Mouse (Mus musculus): ENCODE measurements at regions not wholly inside any gene's neighbourhood (a gene's known extent, or its start where the extent isn't known, plus 50 kb on each side); places are given as distances from the start of the nearest gene placed in this dataset.

DNA sequence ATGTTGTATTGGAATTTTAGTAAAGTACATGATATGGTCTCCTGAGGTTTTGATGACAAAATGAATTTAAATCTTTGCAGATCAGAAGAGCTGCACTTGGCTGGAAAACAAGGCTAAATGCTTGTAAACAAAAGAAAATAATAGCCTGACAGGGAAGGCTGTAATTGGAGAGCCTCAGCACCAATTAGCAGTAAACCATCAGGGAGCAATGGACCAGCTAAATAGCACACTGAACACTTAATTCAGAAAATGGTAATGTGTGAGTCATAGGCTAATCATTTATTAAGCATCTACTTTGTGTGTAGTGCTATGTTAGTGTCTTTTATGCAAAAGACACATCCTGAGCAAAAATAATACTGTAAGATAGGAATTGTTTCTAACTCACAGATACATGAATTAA, 152.0 kb upstream of the Tbx18 start:
- no peak for ATAC-seq (ENCODE audit: low FRiP score, low read depth)
- no peaks in the 10 kb centered on the region for H3K9me3 ChIP-seq (ENCODE audit: control insufficient read depth, low read length)
- no peak overlapping the region for H3K4me3 ChIP-seq (replicated peaks; ENCODE audit: low read length)
- H3K4me1 ChIP-seq (ENCODE audit: control insufficient read depth, insufficient read depth, low read length): no peaks in the 10 kb centered on the region
- no peak overlapping the region for H3K4me2 ChIP-seq (replicated peaks; ENCODE audit: low read depth, low read length, severe bottlenecking)
- TF ChIP-seq POLR2A (IDR thresholded peaks at IDR 0.05; ENCODE audit: borderline replicate concordance, extremely low read depth, insufficient read depth, insufficient read length): no peak
- H3K27me3 ChIP-seq (ENCODE audit: control insufficient read depth, insufficient read depth, low read length): no peaks in the 10 kb centered on the region
- H3K36me3 ChIP-seq (ENCODE audit: control insufficient read depth, insufficient read depth, low read length): no peaks in the 10 kb centered on the region
- no peak overlapping the region for H3K9ac ChIP-seq (ENCODE audit: low read depth, low read length, severe bottlenecking)
- no peak for DNase-seq (ENCODE audit: low spot score)
- H3K27ac ChIP-seq (replicated peaks; ENCODE audit: low read depth, low read length): no peak overlapping the region

DNA sequence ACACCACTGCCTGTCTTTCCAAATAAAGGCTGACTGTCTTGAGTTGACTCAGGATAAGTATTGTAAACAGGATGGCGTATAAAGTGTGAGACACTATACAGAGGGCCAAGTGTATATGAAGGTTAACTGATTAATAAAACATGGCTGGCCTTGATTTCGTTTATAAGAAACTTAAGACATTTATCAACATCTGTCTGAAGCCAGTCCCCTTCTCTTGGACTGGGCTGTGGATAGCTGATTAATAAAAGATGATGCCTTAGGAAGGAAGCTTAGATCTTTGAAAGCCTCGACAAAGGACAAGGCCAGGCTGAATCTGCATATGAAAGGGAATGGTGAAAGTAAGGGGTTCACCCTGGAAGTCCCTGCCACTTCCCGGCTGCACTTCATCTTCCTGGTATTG, 163.0 kb upstream of the Tbx18 start:
- 30% methylated on average over 4 of the region's 4 CpGs for WGBS
- no peak for TF ChIP-seq POLR2A (IDR thresholded peaks at IDR 0.05; ENCODE audit: borderline replicate concordance, extremely low read depth, insufficient read depth, insufficient read length)
- no peaks in the 10 kb centered on the region for H3K9me3 ChIP-seq (ENCODE audit: control insufficient read depth, low read length)
- ATAC-seq (ENCODE audit: low FRiP score, low read depth) (no peak), DNase-seq (ENCODE audit: low spot score) (no peak)
- no peaks in the 10 kb centered on the region for H3K36me3 ChIP-seq (ENCODE audit: control insufficient read depth, insufficient read depth, low read length)
- no peak overlapping the region for H3K4me2 ChIP-seq (replicated peaks; ENCODE audit: low read depth, low read length, severe bottlenecking)
- H3K4me1 ChIP-seq (ENCODE audit: control insufficient read depth, insufficient read depth, low read length): peaks cover 15% of the 10 kb centered on the region
- no peak overlapping the region for H3K4me3 ChIP-seq (replicated peaks; ENCODE audit: low read length)
- no peak overlapping the region for H3K9ac ChIP-seq (ENCODE audit: low read depth, low read length, severe bottlenecking)
- no peaks in the 10 kb centered on the region for H3K27me3 ChIP-seq (ENCODE audit: control insufficient read depth, insufficient read depth, low read length)
- no peak overlapping the region for H3K27ac ChIP-seq (replicated peaks; ENCODE audit: low read depth, low read length)

DNA sequence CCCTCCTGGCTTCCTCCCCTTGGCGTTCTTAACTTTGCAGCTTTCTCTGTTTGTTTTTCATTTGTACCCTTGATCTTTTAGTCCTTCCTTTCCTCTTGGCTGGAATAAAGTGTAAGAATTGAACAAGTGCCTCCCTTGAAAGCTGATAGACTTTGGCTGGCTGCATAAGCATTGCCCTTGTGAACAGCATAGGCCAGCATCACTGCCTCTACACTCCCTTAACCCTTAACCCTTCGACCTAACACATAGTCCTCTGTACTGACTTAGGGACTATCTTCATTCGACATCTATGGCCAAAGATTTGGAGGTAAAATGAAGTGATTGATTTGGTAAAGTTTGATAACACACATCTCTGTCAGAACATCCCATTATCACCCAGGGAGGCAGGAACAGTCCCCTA, 163.5 kb upstream of the Tbx18 start:
- no peaks in the 10 kb centered on the region for H3K9me3 ChIP-seq (ENCODE audit: control insufficient read depth, low read length)
- no peak overlapping the region for H3K4me3 ChIP-seq (replicated peaks; ENCODE audit: low read length)
- 54% methylated on average over 3 of the region's 3 CpGs for WGBS
- H3K4me2 ChIP-seq (replicated peaks; ENCODE audit: low read depth, low read length, severe bottlenecking): no peak overlapping the region
- H3K27ac ChIP-seq (replicated peaks; ENCODE audit: low read depth, low read length): no peak overlapping the region
- no peak for ATAC-seq (ENCODE audit: low FRiP score, low read depth)
- no peak for DNase-seq (ENCODE audit: low spot score)
- no peaks in the 10 kb centered on the region for H3K36me3 ChIP-seq (ENCODE audit: control insufficient read depth, insufficient read depth, low read length)
- H3K27me3 ChIP-seq (ENCODE audit: control insufficient read depth, insufficient read depth, low read length): no peaks in the 10 kb centered on the region
- TF ChIP-seq POLR2A (IDR thresholded peaks at IDR 0.05; ENCODE audit: borderline replicate concordance, extremely low read depth, insufficient read depth, insufficient read length): no peak
- peaks cover 17% of the 10 kb centered on the region for H3K4me1 ChIP-seq (ENCODE audit: control insufficient read depth, insufficient read depth, low read length)
- H3K9ac ChIP-seq (ENCODE audit: low read depth, low read length, severe bottlenecking): no peak overlapping the region

DNA sequence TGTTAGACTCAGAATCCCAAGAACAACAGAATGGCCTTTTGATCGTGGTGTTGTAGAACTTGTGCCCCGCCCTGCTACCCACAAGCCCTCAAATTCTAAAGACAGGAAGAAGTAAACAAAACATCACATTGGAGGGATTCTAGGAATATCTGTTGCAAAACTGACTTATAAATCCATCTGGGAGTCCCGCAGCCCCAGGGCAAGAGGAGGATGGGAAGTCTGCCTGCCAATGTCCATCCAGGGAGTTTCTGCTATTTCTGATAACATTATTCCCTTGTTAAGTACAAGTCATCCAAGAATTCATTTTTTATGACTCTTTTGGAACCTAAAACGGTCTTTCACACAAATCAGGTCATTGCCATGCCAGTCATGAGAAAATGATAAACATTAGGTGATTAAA, 164.5 kb upstream of the Tbx18 start:
- H3K9ac ChIP-seq (ENCODE audit: low read depth, low read length, severe bottlenecking): no peak overlapping the region
- ATAC-seq (ENCODE audit: low FRiP score, low read depth) (no peak), DNase-seq (ENCODE audit: low spot score) (no peak)
- H3K27me3 ChIP-seq (ENCODE audit: control insufficient read depth, insufficient read depth, low read length): no peaks in the 10 kb centered on the region
- H3K27ac ChIP-seq (replicated peaks; ENCODE audit: low read depth, low read length): no peak overlapping the region
- no peaks in the 10 kb centered on the region for H3K36me3 ChIP-seq (ENCODE audit: control insufficient read depth, insufficient read depth, low read length)
- WGBS: 73% methylated on average over 4 of the region's 4 CpGs
- H3K4me3 ChIP-seq (replicated peaks; ENCODE audit: low read length): no peak overlapping the region
- no peak overlapping the region for H3K4me2 ChIP-seq (replicated peaks; ENCODE audit: low read depth, low read length, severe bottlenecking)
- no peaks in the 10 kb centered on the region for H3K9me3 ChIP-seq (ENCODE audit: control insufficient read depth, low read length)
- peaks cover 21% of the 10 kb centered on the region for H3K4me1 ChIP-seq (ENCODE audit: control insufficient read depth, insufficient read depth, low read length)
- no peak for TF ChIP-seq POLR2A (IDR thresholded peaks at IDR 0.05; ENCODE audit: borderline replicate concordance, extremely low read depth, insufficient read depth, insufficient read length)

DNA sequence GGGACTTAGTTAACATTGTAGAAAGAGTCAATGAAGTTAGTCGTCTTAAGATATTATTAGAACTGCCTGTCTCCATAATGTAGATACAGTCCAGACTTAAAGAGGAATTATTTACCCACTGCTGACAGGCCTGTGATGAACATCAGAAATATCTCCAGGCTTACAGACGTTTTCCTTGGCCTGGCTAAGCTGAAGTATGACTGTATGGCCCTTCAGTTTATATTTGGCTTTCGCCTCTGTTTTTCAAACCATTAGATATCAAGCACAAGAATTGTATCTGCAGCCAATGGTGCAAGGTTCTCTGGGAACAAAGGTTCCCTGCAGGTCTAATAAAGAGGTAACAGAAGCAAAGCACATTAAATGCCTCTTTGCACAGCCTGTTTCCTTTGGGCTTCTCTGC, 166.3 kb upstream of the Tbx18 start:
- no peak for TF ChIP-seq POLR2A (IDR thresholded peaks at IDR 0.05; ENCODE audit: borderline replicate concordance, extremely low read depth, insufficient read depth, insufficient read length)
- DNase-seq (ENCODE audit: low spot score): no peak
- Histone ChIP-seq H3K27me3 (ENCODE audit: control insufficient read depth, insufficient read depth, low read length) (no peaks in the 10 kb centered on the region), H3K9me3 (ENCODE audit: control insufficient read depth, low read length) (no peaks in the 10 kb centered on the region), H3K4me1 (ENCODE audit: control insufficient read depth, insufficient read depth, low read length) (peaks cover 26% of the 10 kb centered on the region), H3K4me2 (replicated peaks; ENCODE audit: low read depth, low read length, severe bottlenecking) (no peak overlapping the region), H3K36me3 (ENCODE audit: control insufficient read depth, insufficient read depth, low read length) (no peaks in the 10 kb centered on the region), H3K9ac (ENCODE audit: low read depth, low read length, severe bottlenecking) (no peak overlapping the region), H3K4me3 (replicated peaks; ENCODE audit: low read length) (no peak overlapping the region), H3K27ac (replicated peaks; ENCODE audit: low read depth, low read length) (no peak overlapping the region)
- 61% methylated on average over 3 of the region's 3 CpGs for WGBS
- ATAC-seq (ENCODE audit: low FRiP score, low read depth): no peak

DNA sequence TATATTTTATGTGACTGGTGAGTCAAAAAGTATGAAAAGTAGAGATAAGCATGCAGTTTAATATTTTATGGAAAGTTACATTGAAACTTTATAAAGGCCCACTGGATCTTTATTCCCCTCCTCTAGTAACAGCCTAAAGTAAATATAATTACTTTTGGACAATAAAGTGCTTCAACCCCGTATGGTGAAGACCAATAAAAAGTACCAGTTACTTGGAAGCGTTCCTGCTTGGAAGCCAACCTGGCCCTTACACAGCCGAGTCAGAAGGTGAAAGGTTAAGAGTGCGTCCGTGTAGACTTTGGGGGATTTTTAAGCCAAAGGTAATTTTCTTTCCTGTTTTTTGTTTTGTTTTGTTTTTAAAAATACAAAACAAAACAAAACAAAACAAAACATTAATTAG, 168.3 kb upstream of the Tbx18 start:
- 31% methylated on average over 5 of the region's 5 CpGs for WGBS
- no peak overlapping the region for H3K27ac ChIP-seq (replicated peaks; ENCODE audit: low read depth, low read length)
- H3K9me3 ChIP-seq (ENCODE audit: control insufficient read depth, low read length): no peaks in the 10 kb centered on the region
- H3K27me3 ChIP-seq (ENCODE audit: control insufficient read depth, insufficient read depth, low read length): no peaks in the 10 kb centered on the region
- peaks cover 21% of the 10 kb centered on the region for H3K4me1 ChIP-seq (ENCODE audit: control insufficient read depth, insufficient read depth, low read length)
- TF ChIP-seq POLR2A (IDR thresholded peaks at IDR 0.05; ENCODE audit: borderline replicate concordance, extremely low read depth, insufficient read depth, insufficient read length): no peak
- H3K9ac ChIP-seq (ENCODE audit: low read depth, low read length, severe bottlenecking): no peak overlapping the region
- peak; percentile 64; the same call in 1 of the 2 replicates for ATAC-seq (ENCODE audit: low FRiP score, low read depth)
- no peak for DNase-seq (ENCODE audit: low spot score)
- no peak overlapping the region for H3K4me3 ChIP-seq (replicated peaks; ENCODE audit: low read length)
- no peaks in the 10 kb centered on the region for H3K36me3 ChIP-seq (ENCODE audit: control insufficient read depth, insufficient read depth, low read length)
- H3K4me2 ChIP-seq (replicated peaks; ENCODE audit: low read depth, low read length, severe bottlenecking): no peak overlapping the region
